Mouse (Mus musculus): Measurements from ENCODE around the gene Rabggta.

- TF ChIP-seq CTCF (IDR thresholded peaks at IDR 0.05) (no peak), EP300 (IDR thresholded peaks at IDR 0.05) (no peak)
These were observed 24.8 kb downstream of the Rabggta start for GRCm38 (mm10) chr14:55697226-55697625.
